Mouse (Mus musculus) cerebellum, adult 2 months (tissue): ENCODE measurements around the gene Fbf1.
"Not testable (repeated sequence)": the region's sequence is repeated elsewhere in the genome, so short reads cannot be mapped to it uniquely, and the experiment has no call there.

Source experiments
- CTCF ChIP-seq: fragments of 200-500 bp; IDR thresholded peaks from 2 replicates; pipeline ENCODE4 v1.5.1; 2011; ENCODE audit warnings: low read depth, mild to moderate bottlenecking, control low read depth, low read length, moderate library complexity, borderline replicate concordance; ENCODE audit not compliant: insufficient read depth
- POLR2A ChIP-seq: fragments of 200-500 bp; IDR thresholded peaks from 2 replicates; pipeline ENCODE4 v1.6.1; 2011; ENCODE audit warnings: low read length, control low read depth, borderline replicate concordance; ENCODE audit not compliant: insufficient read depth

GRCm38 (mm10) chr11:116092959-116093358, 75.0 kb downstream of the Fbf1 start:
- not testable (repeated sequence) for TF ChIP-seq CTCF, POLR2A
